Mouse (Mus musculus) cortical plate, adult 2 months (tissue): ENCODE results near the gene Pmm2.

ENCODE experiments used
- CTCF ChIP-seq: fragments of 200-500 bp; IDR thresholded peaks from 2 replicates; pipeline ENCODE4 v1.5.1; 2011; ENCODE audit warnings: mild to moderate bottlenecking, control low read depth, low read length; ENCODE audit not compliant: insufficient read depth; ENCODE audit errors: extremely low read depth
- POLR2A ChIP-seq: fragments of 200-500 bp; IDR thresholded peaks from 2 replicates; pipeline ENCODE4 v1.6.1; 2011; ENCODE audit warnings: mild to moderate bottlenecking, low read length, control low read depth; ENCODE audit not compliant: insufficient read depth; ENCODE audit errors: extremely low read depth

DNA sequence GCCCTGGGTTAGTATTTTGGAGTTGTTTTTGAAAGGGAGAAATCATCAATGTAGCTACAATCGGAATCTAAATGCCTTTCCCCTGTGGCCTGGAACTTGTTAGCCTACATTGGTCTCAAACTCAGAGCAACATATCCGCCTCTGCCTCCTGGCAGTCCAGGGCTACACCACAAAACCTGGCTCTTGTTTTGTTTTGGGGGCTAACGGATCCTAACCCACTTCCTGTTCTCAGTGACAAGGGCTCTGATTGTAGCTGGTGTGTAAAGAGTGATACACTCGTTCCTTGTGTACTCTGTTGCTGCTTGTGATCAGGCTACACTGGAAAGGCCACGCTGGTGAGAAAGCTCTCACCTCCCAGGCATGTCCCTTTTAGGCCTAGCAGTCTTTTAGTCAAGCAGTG, 6.0 kb upstream of the Pmm2 start:
- TF ChIP-seq CTCF (no peak), POLR2A (no peak)
